Mouse (Mus musculus) liver, embryonic 14.5 days (tissue): ENCODE data around the gene Lpar5.

Source experiments
- CTCF ChIP-seq: IDR thresholded peaks from 2 replicates; pipeline ENCODE4 v1.5.1; 2016; ENCODE audit warnings: antibody characterized with exemption, low read depth, control low read depth
- EP300 ChIP-seq: IDR thresholded peaks from 2 replicates; pipeline ENCODE4 v1.6.1; 2016; ENCODE audit warnings: antibody characterized with exemption, low read depth

DNA sequence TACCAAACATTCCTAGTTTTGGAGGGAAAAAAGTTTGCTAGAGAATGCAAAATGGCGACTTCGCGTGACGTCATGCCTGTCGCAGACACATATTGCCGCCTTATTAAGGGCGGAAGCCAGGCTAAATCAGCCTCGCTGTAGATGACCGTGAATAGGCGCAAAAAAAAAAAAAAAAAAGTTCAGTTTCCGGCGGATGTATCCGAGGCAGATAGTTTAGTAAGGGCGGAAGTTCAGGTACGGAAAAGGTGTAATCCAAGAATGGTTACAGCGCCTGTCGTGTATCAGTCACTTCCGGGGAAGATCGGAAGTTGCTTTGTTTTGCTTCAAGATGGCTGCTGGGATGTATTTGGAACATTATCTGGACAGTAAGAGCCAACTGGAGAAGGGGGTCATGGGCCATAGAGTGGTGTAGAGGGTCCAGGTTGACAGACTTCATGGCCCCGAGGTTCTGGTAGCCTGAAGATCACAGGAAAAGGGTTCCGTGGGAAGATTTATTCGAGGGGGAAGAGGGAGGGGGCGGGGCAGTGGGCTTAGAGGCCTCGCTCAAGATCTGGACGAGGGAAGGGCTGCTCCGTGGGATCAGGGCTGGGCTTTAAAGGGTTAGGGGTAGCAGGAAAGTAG lies 28.1 kb upstream of the Lpar5 start, which contains the start of gene Ing4:
- TF ChIP-seq CTCF: no peak
- TF ChIP-seq EP300: no peak
